Mouse (Mus musculus) erythroblast, embryonic 14.5 days (primary cell): ENCODE measurements at regions not wholly inside any gene's neighbourhood (a gene's known extent, or its start where the extent isn't known, plus 50 kb on each side); places are given as distances from the start of the nearest gene placed in this dataset.

Experiments
- GATA1 ChIP-seq: IDR thresholded peaks from 2 replicates; pipeline ENCODE4 v1.6.1; 2012; ENCODE audit warnings: low read length, inconsistent platforms, mixed read lengths
- TAL1 ChIP-seq: IDR thresholded peaks from 3 replicates; pipeline ENCODE4 v1.6.1; 2012; ENCODE audit warnings: low read length, inconsistent platforms, mixed read lengths

GRCm38 (mm10) chr1:120963477-120964178 lies 361.4 kb downstream of the En1 start:
- TF ChIP-seq GATA1, result no peak
- no peak for TF ChIP-seq TAL1
